Mouse (Mus musculus) kidney, postnatal 25 days (tissue): Measurements from ENCODE around the gene Riiad1.

ENCODE experiments used
- DNase-seq, 2 experiments: peaks; one replicate each; pipeline ENCODE4 v3.0.0; 2021; ENCODE audit warnings: mixed read lengths in 2 of 2

The Riiad1 gene

DNA sequence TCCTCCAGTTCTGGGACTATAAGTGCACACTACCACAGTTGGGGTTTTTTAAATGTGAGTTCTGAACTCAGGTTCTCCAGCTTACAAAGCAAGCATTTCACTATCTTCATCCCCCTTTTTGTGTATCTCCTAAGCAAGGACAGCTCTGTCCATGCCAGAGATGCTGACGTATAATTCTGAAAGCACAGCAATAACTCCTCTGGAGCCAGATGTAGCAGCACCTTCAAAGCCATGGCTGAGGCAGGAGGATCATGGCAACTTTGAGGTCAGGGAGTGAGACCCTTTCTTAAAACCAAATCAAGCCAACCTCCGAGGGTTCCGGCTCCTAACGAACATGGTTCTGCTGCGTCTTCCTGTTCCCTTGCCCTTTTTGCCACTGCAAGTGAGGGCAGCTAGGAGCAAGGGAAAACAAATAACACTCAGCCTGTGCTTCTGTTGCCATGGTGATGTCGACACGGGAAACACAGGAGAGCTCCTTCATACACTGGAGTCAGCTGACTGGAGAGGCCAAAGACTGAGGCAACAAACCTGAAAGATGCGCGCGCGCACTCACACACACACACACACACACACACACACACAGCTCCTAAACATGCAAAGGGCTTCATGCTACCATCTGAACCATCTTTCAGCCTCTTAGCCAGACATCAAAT is 16.1 kb downstream of the Riiad1 start:
- no peak for DNase-seq

GRCm38 (mm10) chr3:94459834-94460233 is 20.3 kb downstream of the Riiad1 start:
- DNase-seq = no peak

DNA sequence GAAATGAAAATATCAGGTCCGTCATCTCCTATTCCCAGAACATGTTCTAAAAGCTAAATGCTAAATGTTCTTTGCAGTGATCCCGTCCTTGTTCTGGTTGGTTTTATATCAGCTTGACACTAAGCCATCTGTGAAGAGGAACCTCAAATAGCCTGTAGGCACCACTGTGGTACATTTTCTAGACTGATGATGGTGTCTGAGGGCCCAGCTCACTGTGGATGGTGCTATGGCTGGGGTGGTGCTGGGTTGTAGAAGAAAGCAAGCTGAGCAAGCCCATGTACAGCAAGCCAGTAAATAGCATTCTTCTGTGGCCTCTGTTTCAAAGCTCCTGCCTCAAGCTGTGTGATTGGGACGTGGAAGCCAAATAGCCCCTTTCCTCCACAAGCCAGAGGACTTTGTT is 23.1 kb downstream of the Riiad1 start:
- DNase-seq = no peak

GRCm38 (mm10) chr3:94456529-94457000 is 23.6 kb downstream of the Riiad1 start:
- DNase-seq = peak; percentile 87

- DNase-seq = no peak
Measured at GRCm38 (mm10) chr3:94449377-94449776, 30.8 kb downstream of the Riiad1 start.

- DNase-seq = no peak
Measured at GRCm38 (mm10) chr3:94443597-94443964, 36.6 kb downstream of the Riiad1 start, which contains the start of gene Oaz3. TSS of gene Oaz3 (minus strand) at chr3:94443915.

GRCm38 (mm10) chr3:94442951-94443596 is 37.1 kb downstream of the Riiad1 start, which contains the start of gene Mrpl9:
TSS of gene Mrpl9 (plus strand) at chr3:94443318.
- peak; percentile 95 to 96 for DNase-seq

DNA sequence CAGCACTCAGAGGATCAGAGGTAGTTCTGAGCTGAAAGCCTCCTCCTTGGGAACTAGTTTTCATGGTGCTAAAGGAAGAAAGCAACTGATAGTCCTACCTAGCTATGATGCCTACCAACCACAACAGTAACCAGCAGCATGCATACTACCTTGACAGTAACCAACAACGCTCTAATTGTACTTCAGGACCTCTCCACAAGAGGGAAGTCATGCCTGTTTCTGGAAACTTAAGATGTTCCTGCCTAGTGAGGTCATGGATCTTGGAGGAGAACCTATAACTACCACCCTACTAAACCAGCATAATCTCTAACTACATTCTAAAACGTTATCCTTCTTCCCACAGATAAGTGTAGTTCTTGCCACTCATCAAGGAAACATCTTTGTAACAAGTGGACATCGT is 39.0 kb downstream of the Riiad1 start:
- peak in 1 of 2 experiments; percentile 18 for DNase-seq

- DNase-seq = no peak
Measured at GRCm38 (mm10) chr3:94436420-94436819, 43.7 kb downstream of the Riiad1 start.

DNA sequence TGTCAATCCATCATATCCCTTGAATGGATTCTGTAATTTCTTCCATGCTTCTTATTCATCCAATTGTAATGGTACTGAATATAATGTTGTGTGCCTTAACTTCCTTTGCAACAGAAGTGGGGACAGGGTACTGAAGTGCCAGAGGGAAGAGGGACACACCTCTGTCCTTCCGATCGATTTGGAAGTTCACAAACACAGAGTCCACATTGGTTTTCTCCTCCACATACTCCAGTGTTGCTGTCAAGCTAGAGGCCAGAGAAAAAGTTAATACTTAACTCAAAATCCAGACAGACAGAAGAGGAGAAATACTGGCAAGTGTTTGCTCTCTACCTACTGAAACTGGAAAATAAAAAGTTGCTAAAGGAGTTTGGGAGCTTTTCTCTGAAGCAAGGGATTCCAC is 45.8 kb downstream of the Riiad1 start:
- no peak for DNase-seq

- no peak for DNase-seq
Measured at GRCm38 (mm10) chr3:94430980-94431379, 49.2 kb downstream of the Riiad1 start.
